Mouse (Mus musculus) midbrain, embryonic 16.5 days (tissue): ENCODE data around the gene Fbxo31. TPM values are rescaled to one million over a fixed set of nuclear protein-coding genes. Genes with fewer than 3 reads are reported as not detected.
A peak's percentile ranks its signal among the peaks of the same experiment; 100 is the strongest.

Source experiments
- ATAC-seq: fragments of 200-750 bp; cut with Nextera tagmentation; 2 replicates; pipeline ENCODE4 v1.8.0; 2017; ENCODE audit warnings: moderate TSS enrichment
- H3K27ac ChIP-seq: fragments of 300-500 bp; sonication (generic); 2 replicates; pipeline ENCODE4 v1.5.1; 2014; ENCODE audit warnings: mild to moderate bottlenecking, low read length, mixed read lengths
- H3K27me3 ChIP-seq: fragments of 300-500 bp; sonication (generic); 2 replicates; pipeline ENCODE4 v1.6.1; 2014; ENCODE audit warnings: low read depth, low read length, mixed read lengths; ENCODE audit not compliant: control insufficient read depth, insufficient read depth
- H3K36me3 ChIP-seq: fragments of 300-500 bp; sonication (generic); 2 replicates; pipeline ENCODE4 v1.6.1; 2014; ENCODE audit warnings: mild to moderate bottlenecking, low read length, moderate library complexity, mixed read lengths; ENCODE audit not compliant: control insufficient read depth, insufficient read depth
- H3K4me1 ChIP-seq: fragments of 300-500 bp; sonication (generic); 2 replicates; pipeline ENCODE4 v1.6.1; 2014; ENCODE audit warnings: mild to moderate bottlenecking, low read length, mixed read lengths; ENCODE audit not compliant: control insufficient read depth, insufficient read depth
- H3K4me2 ChIP-seq: fragments of 300-500 bp; sonication (generic); 2 replicates; pipeline ENCODE4 v1.6.1; 2014; ENCODE audit warnings: mild to moderate bottlenecking, low read length, mixed read lengths
- H3K4me3 ChIP-seq: fragments of 300-500 bp; sonication (generic); 2 replicates; pipeline ENCODE4 v1.5.1; 2014; ENCODE audit warnings: low read depth, mild to moderate bottlenecking, low read length, moderate library complexity, mixed read lengths
- H3K9ac ChIP-seq: fragments of 300-500 bp; sonication (generic); 2 replicates; pipeline ENCODE4 v1.6.1; 2014; ENCODE audit warnings: low read depth, low read length, mixed read lengths
- H3K9me3 ChIP-seq: fragments of 300-500 bp; sonication (generic); replicated peaks from 2 replicates; pipeline ENCODE4 v1.6.1; 2014; ENCODE audit warnings: mild to moderate bottlenecking, low read length, mixed read lengths; ENCODE audit not compliant: control insufficient read depth, poor library complexity, severe bottlenecking
- WGBS: fragments of 180-500 bp; shearing (Covaris S2); extraction: QIAGEN DNeasy Blood & Tissue Kit; methylation state at CpG from one replicate; pipeline ENCODE4 v1.1.7; 2014; 5-methylcytosine and 5-hydroxymethylcytosine counted together
- polyA plus RNA-seq: library from polyadenylated mRNA; unstranded; fragments of >200 nt; fragmentation: Nextera tagmentation; extraction: Ambion mirVana; gene quantifications from 2 replicates; pipeline ENCODE4 v1.2.1, GENCODE M21; 2015

Gene Fbxo31
- polyA plus RNA-seq, 1 experiment from 2014 or later = 37.6 TPM

DNA sequence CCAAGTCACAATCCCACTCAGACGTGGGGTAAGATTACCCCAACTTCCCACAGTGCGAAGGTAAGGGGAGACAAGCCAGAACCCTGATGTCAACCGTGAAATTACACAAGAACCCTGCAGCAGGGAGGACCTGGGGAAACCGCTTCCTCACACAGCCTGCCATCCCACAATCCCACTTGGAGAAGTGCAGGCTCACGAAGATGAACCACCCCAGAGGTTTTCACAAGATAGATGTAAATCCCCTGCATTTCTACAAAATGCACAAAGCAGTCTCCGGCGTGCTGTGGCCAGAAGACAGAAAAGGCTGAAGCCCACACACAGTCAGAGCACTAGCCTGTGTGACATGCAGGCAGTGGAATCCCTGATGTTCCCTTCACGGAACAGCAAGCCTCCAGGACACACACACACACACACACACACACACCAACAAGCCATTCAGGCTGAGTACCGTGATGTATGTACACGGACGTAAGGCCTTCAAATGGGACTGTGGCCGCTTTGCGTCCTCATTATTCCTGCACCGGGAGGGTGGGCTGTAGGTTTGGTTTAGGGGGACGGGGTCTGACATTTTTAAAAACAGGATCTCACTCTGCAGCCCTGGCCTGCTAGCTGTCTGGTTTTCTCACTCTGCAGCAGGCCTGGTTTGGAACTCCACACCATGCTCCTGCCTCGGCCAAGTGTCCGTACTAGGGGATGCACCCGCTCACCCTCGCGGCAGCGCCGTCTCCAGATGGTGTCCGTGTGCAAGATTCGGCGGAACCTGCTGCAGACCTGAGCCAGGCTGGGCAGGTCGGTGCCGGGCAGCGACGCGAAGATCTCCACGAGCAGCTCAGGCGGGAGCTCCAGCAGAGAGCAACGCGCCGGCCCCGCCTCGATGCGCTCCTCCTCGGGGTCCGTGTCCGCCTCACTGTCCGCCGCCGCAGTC is 593 bp downstream of the Fbxo31 start:
- Histone ChIP-seq H3K9me3 (no peaks in the 10 kb centered on the region), H3K4me1 (peaks cover 24% of the 10 kb centered on the region), H3K4me2 (peak overlapping the region; percentile 85), H3K36me3 (no peaks in the 10 kb centered on the region), H3K4me3 (peak overlapping the region; percentile 92), H3K27me3 (no peaks in the 10 kb centered on the region), H3K27ac (peak overlapping the region; percentile 75), H3K9ac (peak overlapping the region; percentile 95)
- WGBS = 2% methylated on average over 36 of the region's 44 CpGs
- peak; percentile 57 for ATAC-seq

DNA sequence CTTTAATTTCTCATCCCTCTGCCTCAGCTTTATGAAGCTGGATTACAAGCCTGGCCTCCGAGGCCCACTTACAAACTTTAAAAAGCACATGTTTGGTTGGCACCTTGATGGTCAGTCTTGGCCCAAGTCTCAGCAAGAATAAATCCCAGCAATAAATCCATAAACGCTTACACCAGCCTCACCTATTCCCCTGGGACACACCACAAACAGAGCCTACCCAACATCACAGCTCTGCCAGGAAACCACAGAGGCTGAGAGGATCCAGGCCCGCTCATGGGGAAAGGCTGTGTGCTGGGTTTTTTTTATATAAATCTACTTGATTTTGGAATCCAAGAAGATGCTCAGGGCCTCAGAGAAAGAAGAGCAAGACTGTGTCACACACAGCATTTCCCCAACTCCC is 2.9 kb downstream of the Fbxo31 start:
- Histone ChIP-seq H3K4me1 (peaks cover 24% of the 10 kb centered on the region), H3K9ac (no peak overlapping the region), H3K27me3 (no peaks in the 10 kb centered on the region), H3K4me2 (no peak overlapping the region), H3K36me3 (no peaks in the 10 kb centered on the region), H3K9me3 (no peaks in the 10 kb centered on the region), H3K4me3 (no peak overlapping the region), H3K27ac (no peak overlapping the region)
- 86% methylated on average over 3 of the region's 3 CpGs for WGBS
- ATAC-seq = no peak

DNA sequence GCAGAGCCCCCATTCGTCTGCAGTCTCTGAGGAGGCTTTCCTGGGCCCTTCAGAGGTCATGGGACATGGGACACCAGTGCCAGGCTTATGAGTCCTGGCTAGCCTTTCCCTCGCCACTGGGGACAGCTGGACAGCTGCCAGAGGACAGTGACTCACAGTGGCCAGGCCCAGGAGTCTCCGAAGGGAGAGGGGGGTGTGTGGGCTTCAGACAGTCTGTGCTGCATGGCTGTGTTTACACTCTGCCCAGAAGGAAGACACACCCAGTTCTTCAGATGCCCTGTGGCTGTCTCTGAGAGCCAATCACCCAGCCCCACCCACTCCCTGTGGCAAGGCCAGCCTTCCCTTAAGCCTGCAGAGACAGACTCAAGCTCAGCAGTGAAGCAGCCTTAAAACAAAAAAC is 5.3 kb downstream of the Fbxo31 start:
- Histone ChIP-seq H3K4me3 (no peak overlapping the region), H3K36me3 (no peaks in the 10 kb centered on the region), H3K4me1 (peaks cover 24% of the 10 kb centered on the region), H3K27ac (no peak overlapping the region), H3K9me3 (no peaks in the 10 kb centered on the region), H3K4me2 (no peak overlapping the region), H3K9ac (no peak overlapping the region), H3K27me3 (no peaks in the 10 kb centered on the region)
- WGBS = 51% methylated on average over 3 of the region's 3 CpGs
- no peak for ATAC-seq

DNA sequence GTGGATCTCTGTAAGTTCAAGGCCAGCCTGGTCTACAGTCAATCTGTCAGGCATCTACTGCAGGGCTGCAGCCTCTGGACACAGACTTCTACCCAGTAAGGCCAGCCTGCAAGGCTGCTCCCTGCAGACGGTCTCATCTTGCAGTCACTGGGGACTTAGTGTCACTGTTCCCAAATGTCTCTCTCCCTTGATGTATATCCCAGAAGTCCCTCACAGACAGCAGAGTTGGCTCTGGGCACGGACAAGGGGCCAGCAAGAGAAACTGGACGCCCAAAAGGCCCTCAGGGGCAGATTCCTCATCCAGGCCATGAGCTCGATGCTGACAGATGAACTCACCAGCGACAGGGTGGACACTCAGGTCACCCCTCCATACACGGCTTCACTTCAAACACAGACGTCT is 6.5 kb downstream of the Fbxo31 start:
- ATAC-seq = no peak
- H3K36me3 ChIP-seq = no peaks in the 10 kb centered on the region
- peaks cover 17% of the 10 kb centered on the region for H3K4me1 ChIP-seq
- H3K9me3 ChIP-seq = no peaks in the 10 kb centered on the region
- no peak overlapping the region for H3K4me2 ChIP-seq
- no peak overlapping the region for H3K9ac ChIP-seq
- WGBS = 89% methylated on average over 7 of the region's 7 CpGs
- no peak overlapping the region for H3K4me3 ChIP-seq
- H3K27ac ChIP-seq = no peak overlapping the region
- no peaks in the 10 kb centered on the region for H3K27me3 ChIP-seq

DNA sequence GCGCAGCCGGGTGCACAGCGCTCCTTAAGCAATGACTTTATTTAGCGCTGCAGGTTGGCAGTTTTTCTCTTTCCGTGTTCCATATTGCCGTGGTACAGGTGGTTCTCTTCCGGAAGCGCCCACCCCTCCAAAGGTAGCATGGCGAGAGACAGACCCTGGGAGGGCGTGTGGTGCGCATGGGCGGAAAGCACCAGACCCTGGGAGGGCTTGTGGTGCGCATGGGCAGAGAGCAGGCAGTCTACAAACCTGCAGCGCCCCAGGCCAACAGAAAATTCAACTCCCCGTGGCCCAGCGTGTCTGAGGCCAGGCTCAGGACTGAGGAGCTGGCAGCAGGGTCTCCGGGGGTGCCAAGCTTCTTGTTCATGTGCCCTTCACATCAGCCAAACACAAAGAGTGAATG is 7.8 kb downstream of the Fbxo31 start:
- H3K27me3 ChIP-seq = no peaks in the 10 kb centered on the region

DNA sequence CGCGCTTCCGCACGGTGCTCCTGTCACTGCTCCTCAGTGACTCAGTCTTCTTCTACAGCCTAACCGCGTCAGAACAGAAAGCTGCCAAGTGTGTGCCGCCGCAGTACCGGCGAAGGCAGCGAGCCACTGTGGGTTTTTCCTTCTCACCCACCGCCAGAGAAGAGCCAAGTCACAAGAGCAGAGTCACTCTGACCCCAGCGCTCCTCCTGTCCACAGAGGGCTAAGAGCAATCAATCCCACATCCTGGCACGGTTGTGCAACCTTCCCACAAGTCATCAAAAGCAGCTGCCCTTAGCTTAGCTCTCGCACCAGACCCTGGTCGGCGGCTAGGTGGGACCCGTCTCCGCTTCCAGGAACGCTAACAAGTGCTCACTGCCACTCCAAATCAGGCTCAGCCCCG is 8.3 kb downstream of the Fbxo31 start:
- Histone ChIP-seq H3K4me1 (peaks cover under 1% of the 10 kb centered on the region; the same call in 1 of the 2 replicates), H3K27me3 (no peaks in the 10 kb centered on the region), H3K36me3 (0 out of 2 replicates have a peak, but pooled peaks cover 1% of the 10 kb centered on the region), H3K9me3 (no peaks in the 10 kb centered on the region), H3K4me3 (no peak overlapping the region), H3K4me2 (no peak overlapping the region), H3K9ac (no peak overlapping the region), H3K27ac (no peak overlapping the region)
- 87% methylated on average over 21 of the region's 21 CpGs for WGBS
- ATAC-seq = no peak

More for the DNA sequence above, 7.8 kb downstream of the Fbxo31 start:
- Histone ChIP-seq H3K36me3 (no peaks in the 10 kb centered on the region), H3K4me3 (no peak overlapping the region), H3K4me2 (no peak overlapping the region), H3K4me1 (peaks cover 4% of the 10 kb centered on the region), H3K9ac (no peak overlapping the region), H3K9me3 (no peaks in the 10 kb centered on the region), H3K27ac (no peak overlapping the region)
- WGBS = 86% methylated on average over 17 of the region's 17 CpGs
- ATAC-seq = no peak

DNA sequence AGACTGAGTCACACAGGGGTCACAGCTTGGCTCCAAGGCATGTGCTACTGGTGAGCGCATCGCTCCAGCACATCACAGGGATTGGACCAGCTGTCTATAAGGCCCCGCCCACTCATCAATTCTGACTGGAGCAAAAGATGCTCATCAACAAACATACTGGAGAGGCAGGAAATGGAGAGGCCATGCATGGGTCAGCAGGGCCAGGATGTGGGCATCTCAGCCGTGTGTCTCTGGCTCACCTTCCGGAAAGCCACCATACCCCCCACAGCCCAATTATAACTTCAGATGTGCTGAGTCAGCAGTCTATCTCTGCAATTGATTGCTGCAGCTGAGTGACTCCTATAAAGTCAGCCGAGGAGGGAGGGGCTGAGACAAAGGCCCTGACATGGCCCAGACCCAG is 10.3 kb downstream of the Fbxo31 start:
- no peak overlapping the region for H3K4me3 ChIP-seq
- no peak overlapping the region for H3K27ac ChIP-seq
- H3K9ac ChIP-seq = no peak overlapping the region
- H3K4me1 ChIP-seq = no peaks in the 10 kb centered on the region
- no peaks in the 10 kb centered on the region for H3K27me3 ChIP-seq
- no peak for ATAC-seq
- H3K36me3 ChIP-seq = 0 out of 2 replicates have a peak, but pooled peaks cover 3% of the 10 kb centered on the region
- H3K4me2 ChIP-seq = no peak overlapping the region
- WGBS = 85% methylated on average over 6 of the region's 6 CpGs
- no peaks in the 10 kb centered on the region for H3K9me3 ChIP-seq

DNA sequence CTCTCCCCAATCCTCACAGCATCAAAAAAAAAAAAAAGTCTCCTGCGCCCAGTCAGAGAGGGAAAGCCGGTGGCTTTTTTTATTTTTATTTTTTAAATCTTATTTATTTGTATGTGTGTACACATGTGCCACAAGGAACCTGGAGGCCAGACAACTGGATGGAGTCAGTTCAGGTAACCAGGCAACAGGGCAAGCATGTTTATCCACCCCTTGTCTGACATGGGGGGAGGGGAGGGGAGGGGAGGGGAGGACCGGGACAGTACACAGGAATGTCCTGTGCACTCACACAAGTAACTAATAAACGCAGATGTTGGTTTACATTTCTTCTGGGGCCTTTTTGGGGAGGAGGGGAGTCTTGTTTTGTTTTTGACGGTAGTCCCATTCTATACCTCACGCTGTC is 14.9 kb downstream of the Fbxo31 start:
- H3K36me3 ChIP-seq = peaks cover 4% of the 10 kb centered on the region; the same call in 1 of the 2 replicates
- no peaks in the 10 kb centered on the region for H3K27me3 ChIP-seq
- ATAC-seq = no peak
- no peak overlapping the region for H3K27ac ChIP-seq
- H3K4me1 ChIP-seq = no peaks in the 10 kb centered on the region
- no peaks in the 10 kb centered on the region for H3K9me3 ChIP-seq
- 59% methylated on average over 6 of the region's 6 CpGs for WGBS
- H3K4me2 ChIP-seq = no peak overlapping the region
- H3K4me3 ChIP-seq = no peak overlapping the region
- H3K9ac ChIP-seq = no peak overlapping the region

DNA sequence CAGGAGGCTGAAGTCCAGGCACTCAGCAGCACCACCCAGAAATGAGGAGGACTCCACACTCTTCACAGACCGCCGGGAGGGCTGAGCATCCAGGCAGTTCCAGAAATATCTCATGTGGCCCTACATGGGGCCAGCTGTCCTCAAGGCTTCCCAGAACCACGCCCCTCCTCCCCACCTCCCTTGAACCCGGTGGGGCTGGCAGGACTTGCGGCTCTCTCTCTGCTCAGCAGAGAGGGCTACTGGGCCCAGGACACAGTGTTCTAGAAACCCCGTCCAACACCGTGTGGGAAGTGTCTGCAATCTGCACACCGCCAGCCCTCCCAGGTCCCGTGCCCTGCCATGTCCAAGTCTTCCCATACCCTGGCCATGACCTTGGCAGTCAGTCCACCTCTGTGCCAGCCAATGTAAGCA is 15.7 kb downstream of the Fbxo31 start:
- Histone ChIP-seq H3K9me3 (no peaks in the 10 kb centered on the region), H3K4me1 (no peaks in the 10 kb centered on the region), H3K4me3 (no peak overlapping the region), H3K27me3 (no peaks in the 10 kb centered on the region), H3K4me2 (no peak overlapping the region), H3K36me3 (peaks cover 8% of the 10 kb centered on the region; the same call in 1 of the 2 replicates), H3K9ac (no peak overlapping the region), H3K27ac (no peak overlapping the region)
- no peak for ATAC-seq
- WGBS = 81% methylated on average over 9 of the region's 9 CpGs
